Mouse (Mus musculus) CH12.LX (cell line): ENCODE data around the gene Nanos2. TPM values are rescaled to one million over a fixed set of nuclear protein-coding genes. Genes with fewer than 3 reads are reported as not detected.
A peak's percentile ranks its signal among the peaks of the same experiment; 100 is the strongest.

Experiments
- DNase-seq: peaks from one replicate; pipeline ENCODE4 v3.0.0-alpha.2; 2013; ENCODE audit errors: extremely low read depth
- H3K27ac ChIP-seq: 2 replicates; pipeline ENCODE4 v1.5.1; 2012; ENCODE audit warnings: low read depth, mild to moderate bottlenecking, control low read depth, moderate library complexity; ENCODE audit not compliant: insufficient read depth
- H3K27me3 ChIP-seq: replicated peaks from 2 replicates; pipeline ENCODE3; 2012; ENCODE audit warnings: inconsistent platforms
- H3K36me3 ChIP-seq, 2 experiments: replicated peaks in 1 of 2; 2 replicates each; pipeline versions ENCODE3 to v1.6.1; 2012; ENCODE audit warnings: inconsistent platforms in 1 of 2, low read length in 1 of 2, mild to moderate bottlenecking in 1 of 2, mixed read lengths in 1 of 2, moderate library complexity in 1 of 2; ENCODE audit not compliant: control insufficient read depth in 1 of 2, insufficient read depth in 1 of 2
- H3K4me1 ChIP-seq, 2 experiments: 2 replicates each; pipeline ENCODE4 v1.6.1; 2012; ENCODE audit warnings: inconsistent platforms in 1 of 2, moderate library complexity in 1 of 2; ENCODE audit not compliant: insufficient read depth in 2 of 2, control insufficient read depth in 1 of 2
- H3K4me2 ChIP-seq: 2 replicates; pipeline ENCODE4 v1.6.1; 2012; ENCODE audit warnings: low read depth, mild to moderate bottlenecking, control low read depth; ENCODE audit not compliant: poor library complexity, insufficient read depth, severe bottlenecking
- H3K4me3 ChIP-seq, 3 experiments: fragments of 150-350 bp in 1 of 3; sonication (generic) in 1 of 3; replicated peaks in 1 of 3; 2 replicates each; pipeline versions ENCODE3 to v1.5.1; 2011 to 2012; ENCODE audit warnings: low read depth in 2 of 3, low read length in 2 of 3, mild to moderate bottlenecking in 2 of 3, moderate library complexity in 2 of 3, control low read depth in 1 of 3, improper control_type of control experiment in 1 of 3, inconsistent platforms in 1 of 3, mixed read lengths in 1 of 3; ENCODE audit not compliant: poor library complexity in 1 of 3
- H3K79me2 ChIP-seq: replicated peaks from 2 replicates; pipeline ENCODE4 v1.6.1; 2012; ENCODE audit warnings: mild to moderate bottlenecking, moderate library complexity; ENCODE audit not compliant: control insufficient read depth, poor library complexity, insufficient read depth, severe bottlenecking; ENCODE audit errors: extremely low read depth
- H3K9ac ChIP-seq: 2 replicates; pipeline ENCODE4 v1.6.1; 2012; ENCODE audit warnings: low read depth, mild to moderate bottlenecking, control low read depth, moderate library complexity; ENCODE audit not compliant: insufficient read depth
- H3K9me3 ChIP-seq: replicated peaks from 2 replicates; pipeline ENCODE3; 2012; ENCODE audit warnings: low read length, inconsistent platforms, mixed read lengths
- CHD1 ChIP-seq: IDR thresholded peaks from 2 replicates; pipeline ENCODE4 v1.6.1; 2012; ENCODE audit warnings: low read depth, low read length, improper control_type of control experiment, inconsistent platforms
- CTCF ChIP-seq, 2 experiments: IDR thresholded peaks in 1 of 2; conservative IDR thresholded peaks in 1 of 2; 2 replicates each; pipeline ENCODE4 v1.5.1; 2011 to 2012; ENCODE audit warnings: low read depth in 2 of 2, low read length in 2 of 2, improper control_type of control experiment in 1 of 2, inconsistent platforms in 1 of 2, mild to moderate bottlenecking in 1 of 2, moderate library complexity in 1 of 2
- EP300 ChIP-seq: IDR thresholded peaks from 2 replicates; pipeline ENCODE4 v1.6.1; 2011; ENCODE audit warnings: low read length, improper control_type of control experiment
- ETS1 ChIP-seq: conservative IDR thresholded peaks from 2 replicates; pipeline ENCODE4 v1.6.1; 2012; ENCODE audit warnings: low read depth, mild to moderate bottlenecking, inconsistent platforms, low read length, improper control_type of control experiment, moderate library complexity
- GABPA ChIP-seq: IDR thresholded peaks from 2 replicates; pipeline ENCODE4 v1.6.1; 2012; ENCODE audit warnings: low read depth, low read length, improper control_type of control experiment, inconsistent platforms; ENCODE audit not compliant: insufficient replicate concordance
- HCFC1 ChIP-seq: IDR thresholded peaks from 2 replicates; pipeline ENCODE4 v1.6.1; 2012; ENCODE audit warnings: low read depth, mild to moderate bottlenecking, inconsistent platforms, low read length, improper control_type of control experiment
- JUN ChIP-seq: IDR thresholded peaks from 2 replicates; pipeline ENCODE4 v1.6.1; 2011; ENCODE audit warnings: low read depth, mild to moderate bottlenecking, low read length, improper control_type of control experiment, moderate library complexity; ENCODE audit not compliant: insufficient read depth
- KAT2A ChIP-seq: IDR thresholded peaks from 2 replicates; pipeline ENCODE4 v1.6.1; 2012; ENCODE audit warnings: low read length, improper control_type of control experiment, inconsistent platforms; ENCODE audit not compliant: insufficient replicate concordance
- MAZ ChIP-seq: IDR thresholded peaks from 2 replicates; pipeline ENCODE4 v1.6.1; 2012; ENCODE audit warnings: low read depth, mild to moderate bottlenecking, inconsistent platforms, low read length, improper control_type of control experiment, moderate library complexity
- MEF2A ChIP-seq: IDR thresholded peaks from 2 replicates; pipeline ENCODE4 v1.6.1; 2014; ENCODE audit warnings: low read depth, mild to moderate bottlenecking, inconsistent platforms, low read length, improper control_type of control experiment, borderline replicate concordance
- MYC ChIP-seq: IDR thresholded peaks from 2 replicates; pipeline ENCODE4 v1.6.1; 2011; ENCODE audit warnings: low read depth, mild to moderate bottlenecking, improper control_type of control experiment, low read length
- NELFE ChIP-seq: IDR thresholded peaks from 2 replicates; pipeline ENCODE4 v1.6.1; 2011; ENCODE audit warnings: low read depth, low read length, improper control_type of control experiment
- NRF1 ChIP-seq: IDR thresholded peaks from 2 replicates; pipeline ENCODE4 v1.6.1; 2014; ENCODE audit warnings: low read depth, mild to moderate bottlenecking, inconsistent platforms, low read length, improper control_type of control experiment, moderate library complexity
- POLR2AphosphoS2 ChIP-seq: IDR thresholded peaks from 2 replicates; pipeline ENCODE4 v1.6.1; 2011; ENCODE audit warnings: low read depth, low read length, improper control_type of control experiment
- RCOR1 ChIP-seq: conservative IDR thresholded peaks from 2 replicates; pipeline ENCODE4 v1.6.1; 2012; ENCODE audit warnings: low read depth, mild to moderate bottlenecking, inconsistent platforms, low read length, improper control_type of control experiment
- SIN3A ChIP-seq: IDR thresholded peaks from 2 replicates; pipeline ENCODE4 v1.6.1; 2012; ENCODE audit warnings: low read length, improper control_type of control experiment, inconsistent platforms
- SMC3 ChIP-seq: IDR thresholded peaks from 2 replicates; pipeline ENCODE4 v1.6.1; 2011; ENCODE audit warnings: low read depth, low read length, improper control_type of control experiment
- USF1 ChIP-seq: IDR thresholded peaks from 2 replicates; pipeline ENCODE4 v1.6.1; 2014; ENCODE audit warnings: low read depth, mild to moderate bottlenecking, inconsistent platforms, low read length, improper control_type of control experiment
- USF2 ChIP-seq: conservative IDR thresholded peaks from 2 replicates; pipeline ENCODE4 v1.6.1; 2011; ENCODE audit warnings: low read depth, low read length, improper control_type of control experiment
- ZKSCAN1 ChIP-seq: IDR thresholded peaks from 2 replicates; pipeline ENCODE4 v1.6.1; 2012; ENCODE audit warnings: low read depth, inconsistent platforms, low read length, improper control_type of control experiment, borderline replicate concordance
- ZMIZ1 ChIP-seq: IDR thresholded peaks from 2 replicates; pipeline ENCODE4 v1.6.1; 2012; ENCODE audit warnings: low read depth, mild to moderate bottlenecking, inconsistent platforms, low read length, improper control_type of control experiment
- dilution Hi-C: fragments of 300-500 bp; cut with MboI; formaldehyde crosslinking; loops from 2 replicates; pipeline ENCODE4 v1.14.3; 2020; ENCODE audit warnings: low sequenced_read_pairs; ENCODE audit not compliant: extremely low pct_unique_long_range_greater_than_20kb, extremely low pct_ligation_motif_present
- in situ Hi-C: fragments of 300-500 bp; cut with MboI; formaldehyde crosslinking; loops from 3 replicates; pipeline ENCODE4 v1.14.3; 2019; ENCODE audit warnings: low sequenced_read_pairs, low pct_ligation_motif_present, low pct_unique_long_range_greater_than_20kb, mixed read lengths
- polyA plus RNA-seq: library from polyadenylated mRNA; unstranded; fragments of >175 nt; gene quantifications from 2 replicates; pipeline ENCODE4 v1.2.1, GENCODE M21; 2012; ENCODE audit warnings: low read depth; ENCODE audit not compliant: insufficient read length
- total RNA-seq, 2 experiments: library from RNA; depleted of rRNA; stranded (reverse); fragments of 300-350 nt in 1 of 2; fragments of >200 nt in 1 of 2; gene quantifications; 2 replicates each; pipeline ENCODE4 v1.2.3; 2012 to 2014

Nanos2 gene
- total RNA-seq (2012; rRNA removed) (not detected in 2 replicates), total RNA-seq (2014; rRNA removed) (not detected in 2 replicates), polyA plus RNA-seq (not detected in 2 replicates)

GRCm38 (mm10) chr7:18987100-18987499, at the start of gene Nanos2:
Nanos2 (plus strand) TSS chr7:18987400.
- H3K4me2 ChIP-seq = no peak within 1 kb of the TSS
- H3K9ac ChIP-seq = no peak within 1 kb of the TSS
- TF ChIP-seq HCFC1 (no peak), POLR2AphosphoS2 (no peak), CTCF (conservative IDR thresholded peaks at IDR 0.05 in 1 of 2, IDR thresholded peaks at IDR 0.05 in 1 of 2; ENCODE audit: low read depth in 2 of 2, low read length in 2 of 2) (no peak), SIN3A (no peak)
- dilution Hi-C loops = no loop called here
- H3K27me3 ChIP-seq = peaks cover 73% of the 10 kb centered on the region
- no peak within 1 kb of the TSS for H3K4me3 ChIP-seq
- no peak within 1 kb of the TSS for H3K27ac ChIP-seq
- H3K36me3 ChIP-seq = peaks cover 0 to 4% of the 10 kb centered on the region in 2 experiments
- in situ Hi-C loops = loop anchor here (10.0 kb wide), 1 partner anchor 92 kb away; no protein-coding TSS in a partner anchor
- H3K4me1 ChIP-seq = peaks cover 7 to 15% of the 10 kb centered on the region in 2 experiments
- H3K79me2 ChIP-seq = no peaks in the 10 kb centered on the region
- H3K9me3 ChIP-seq = peaks cover 1% of the 10 kb centered on the region
- DNase-seq = no peak

GRCm38 (mm10) chr7:18942376-18942775, 44.8 kb upstream of the Nanos2 start:
- Histone ChIP-seq H3K4me1 (peaks cover 0 to 17% of the 10 kb centered on the region in 2 experiments; a peak in 2 of 4 replicates), H3K36me3 (no peaks in the 10 kb centered on the region), H3K9me3 (no peaks in the 10 kb centered on the region), H3K27ac (no peak overlapping the region), H3K4me3 (no peak overlapping the region), H3K4me2 (0 out of 2 replicates have a peak overlapping the region, but pooled peaks have one; percentile 5), H3K79me2 (no peaks in the 10 kb centered on the region), H3K9ac (no peak overlapping the region), H3K27me3 (peaks cover 77% of the 10 kb centered on the region)
- dilution Hi-C loops (no loop called here), in situ Hi-C loops (no loop called here)
- DNase-seq = no peak
- TF ChIP-seq CHD1 (no peak), ETS1 (no peak), ZKSCAN1 (no peak), MEF2A (no peak), USF1 (no peak), GABPA (no peak), SIN3A (no peak), ZMIZ1 (no peak), KAT2A (no peak), MYC (no peak), EP300 (no peak), JUN (no peak), NELFE (no peak), USF2 (no peak), POLR2AphosphoS2 (no peak), SMC3 (no peak), MAZ (no peak), NRF1 (no peak), RCOR1 (no peak)
